Mouse (Mus musculus): Measurements from ENCODE around the gene Pard3. TPM values are rescaled to one million over a fixed set of nuclear protein-coding genes. Genes with fewer than 3 reads are reported as not detected.

Pard3 gene
- polyA plus RNA-seq, 1 experiment from 2014 or later: 35.0 TPM

DNA sequence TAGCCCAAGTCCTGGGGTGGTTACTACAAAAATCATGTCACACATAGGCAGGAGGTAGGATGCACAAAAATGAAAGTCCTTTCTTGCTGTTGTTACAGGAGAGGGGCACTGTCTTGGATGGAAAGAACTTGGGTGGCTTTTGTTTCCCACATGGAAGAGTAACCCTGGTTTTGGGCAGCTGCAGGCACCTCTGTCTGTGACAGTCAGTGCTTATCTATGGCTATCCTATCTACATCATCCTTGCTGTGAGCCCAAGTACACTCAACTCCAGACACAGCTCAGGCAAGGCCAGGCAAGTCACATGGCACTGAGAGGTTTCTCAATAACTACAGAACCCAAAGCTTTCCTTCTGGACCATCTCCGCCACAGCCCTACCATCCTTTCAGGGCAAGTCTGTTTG, 506.8 kb downstream of the Pard3 start:
- Histone ChIP-seq H3K4me3 (no peak overlapping the region), H3K9ac (no peak overlapping the region), H3K9me3 (no peaks in the 10 kb centered on the region), H3K4me2 (replicated peaks) (no peak overlapping the region), H3K27ac (no peak overlapping the region), H3K4me1 (peaks cover 21% of the 10 kb centered on the region), H3K36me3 (no peaks in the 10 kb centered on the region), H3K27me3 (no peaks in the 10 kb centered on the region)
- 93% methylated on average over 1 of the region's 1 CpGs for WGBS
- ATAC-seq (ENCODE audit: low FRiP score, low read depth): no peak

DNA sequence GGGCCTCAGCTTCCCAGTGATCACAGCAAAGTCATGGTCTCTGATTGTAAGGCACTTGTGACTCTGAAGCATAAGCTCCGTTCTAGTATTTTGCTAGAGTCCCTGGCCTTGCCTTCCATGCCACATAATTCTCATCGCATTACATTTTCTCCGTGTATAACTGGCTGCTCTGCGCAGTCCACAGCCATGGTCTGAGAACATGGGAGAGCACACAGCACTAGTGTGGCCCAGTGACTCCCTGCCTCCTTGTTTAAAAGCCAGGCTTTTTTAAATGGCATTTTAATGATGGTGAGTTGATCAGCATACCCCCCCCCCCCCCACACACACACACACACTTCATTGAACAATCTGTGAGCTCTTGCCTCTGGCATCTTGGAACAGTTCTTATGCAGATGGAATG, 508.8 kb downstream of the Pard3 start:
- Histone ChIP-seq H3K36me3 (no peaks in the 10 kb centered on the region), H3K9me3 (no peaks in the 10 kb centered on the region), H3K27ac (no peak overlapping the region), H3K4me2 (replicated peaks) (no peak overlapping the region), H3K27me3 (no peaks in the 10 kb centered on the region), H3K4me3 (no peak overlapping the region), H3K4me1 (peaks cover 21% of the 10 kb centered on the region), H3K9ac (no peak overlapping the region)
- no peak for ATAC-seq (ENCODE audit: low FRiP score, low read depth)
- WGBS: 79% methylated on average over 4 of the region's 4 CpGs

DNA sequence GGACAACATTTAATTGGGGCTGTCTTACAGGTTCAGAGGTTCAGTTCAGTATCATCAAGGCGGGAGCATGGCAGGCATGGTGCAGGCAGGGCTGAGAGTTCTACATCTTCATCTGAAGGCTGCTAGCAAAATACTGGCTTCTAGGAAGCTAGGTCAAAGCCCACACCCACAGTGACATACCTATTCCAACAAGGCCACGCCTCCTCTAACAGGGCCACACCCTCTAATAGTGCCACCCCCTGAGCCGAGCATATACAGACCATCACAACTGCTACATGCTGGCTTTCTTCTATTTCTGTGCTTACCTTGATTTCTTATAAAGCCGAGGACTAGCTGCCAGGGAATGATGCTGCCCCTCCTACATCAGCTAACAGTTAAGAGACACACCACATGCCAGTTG, 513.0 kb downstream of the Pard3 start:
- no peak overlapping the region for H3K27ac ChIP-seq
- H3K4me2 ChIP-seq (replicated peaks): no peak overlapping the region
- no peak overlapping the region for H3K9ac ChIP-seq
- H3K4me1 ChIP-seq: 0 out of 2 replicates have a peak, but pooled peaks cover 3% of the 10 kb centered on the region
- H3K27me3 ChIP-seq: no peaks in the 10 kb centered on the region
- H3K36me3 ChIP-seq: no peaks in the 10 kb centered on the region
- WGBS: 94% methylated on average over 4 of the region's 4 CpGs
- no peak for ATAC-seq (ENCODE audit: low FRiP score, low read depth)
- no peak overlapping the region for H3K4me3 ChIP-seq
- H3K9me3 ChIP-seq: no peaks in the 10 kb centered on the region

DNA sequence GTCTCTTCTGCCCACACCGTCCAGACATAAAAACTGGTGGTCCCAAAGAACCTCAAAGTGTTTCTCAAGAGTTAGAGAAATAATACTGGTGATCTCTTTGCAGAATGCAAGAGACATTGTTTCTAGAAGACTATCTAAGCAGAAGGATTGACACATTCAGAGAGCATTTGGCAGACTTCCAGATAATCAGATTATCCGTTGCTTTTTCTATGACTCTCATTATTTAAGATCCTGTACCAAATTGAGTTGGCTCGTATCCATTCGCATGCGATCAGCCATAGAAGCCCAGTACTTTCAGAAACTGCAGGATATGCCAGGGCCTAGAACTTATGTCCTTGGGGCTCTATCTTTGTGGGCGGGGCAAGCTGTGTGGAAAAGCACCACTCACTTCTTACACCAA, 514.0 kb downstream of the Pard3 start:
- Histone ChIP-seq H3K4me2 (replicated peaks) (no peak overlapping the region), H3K4me3 (no peak overlapping the region), H3K36me3 (no peaks in the 10 kb centered on the region), H3K27ac (no peak overlapping the region), H3K27me3 (no peaks in the 10 kb centered on the region), H3K4me1 (peaks cover 2% of the 10 kb centered on the region; the same call in 1 of the 2 replicates), H3K9me3 (no peaks in the 10 kb centered on the region), H3K9ac (no peak overlapping the region)
- ATAC-seq (ENCODE audit: low FRiP score, low read depth): no peak
- WGBS: 87% methylated on average over 6 of the region's 6 CpGs

DNA sequence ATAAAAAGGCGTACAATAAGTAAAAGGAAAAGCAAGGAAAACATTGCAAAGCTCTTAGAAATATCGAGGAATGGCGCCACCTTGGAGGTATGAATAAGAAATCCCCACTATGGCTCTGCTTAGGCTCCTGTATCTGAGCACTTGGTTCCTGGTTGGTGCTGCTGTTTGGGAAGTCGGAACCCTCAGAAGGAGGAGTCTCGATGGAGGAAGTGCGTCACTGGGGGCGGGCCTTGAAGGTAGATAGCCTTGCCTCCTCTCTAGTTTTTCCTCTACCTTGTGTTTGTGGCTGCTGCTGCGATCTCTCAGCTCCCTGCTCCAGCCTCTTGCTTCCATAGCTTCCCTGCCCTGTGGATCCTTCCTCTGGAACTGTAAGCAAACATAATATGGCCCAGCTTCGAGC, 515.7 kb downstream of the Pard3 start:
- Histone ChIP-seq H3K4me1 (peaks cover 8% of the 10 kb centered on the region; the same call in 1 of the 2 replicates), H3K4me2 (replicated peaks) (no peak overlapping the region), H3K4me3 (no peak overlapping the region), H3K36me3 (no peaks in the 10 kb centered on the region), H3K9ac (no peak overlapping the region), H3K27me3 (no peaks in the 10 kb centered on the region), H3K27ac (0 out of 2 replicates have a peak overlapping the region, but pooled peaks have one; percentile 28), H3K9me3 (no peaks in the 10 kb centered on the region)
- no peak for ATAC-seq (ENCODE audit: low FRiP score, low read depth)
- WGBS: 89% methylated on average over 9 of the region's 9 CpGs

DNA sequence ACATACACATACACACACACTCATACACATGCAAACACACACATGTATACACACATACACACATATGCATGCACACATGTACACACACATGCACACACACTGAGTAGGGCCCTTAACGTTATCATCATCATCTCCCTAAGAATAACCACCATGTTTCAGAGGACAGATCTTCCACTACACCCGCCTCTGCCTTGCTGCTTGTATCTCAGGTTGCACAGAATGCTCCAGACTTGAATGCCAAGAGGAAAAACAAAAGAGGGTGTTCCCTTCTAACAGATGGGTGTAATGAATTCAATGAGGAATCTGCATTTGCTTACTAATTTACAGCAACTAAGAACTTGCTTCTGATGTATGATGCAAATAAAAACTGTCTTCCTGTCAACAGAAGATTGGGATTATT, 519.7 kb downstream of the Pard3 start:
- WGBS: 81% methylated on average over 2 of the region's 2 CpGs
- peaks cover 26% of the 10 kb centered on the region for H3K4me1 ChIP-seq

DNA sequence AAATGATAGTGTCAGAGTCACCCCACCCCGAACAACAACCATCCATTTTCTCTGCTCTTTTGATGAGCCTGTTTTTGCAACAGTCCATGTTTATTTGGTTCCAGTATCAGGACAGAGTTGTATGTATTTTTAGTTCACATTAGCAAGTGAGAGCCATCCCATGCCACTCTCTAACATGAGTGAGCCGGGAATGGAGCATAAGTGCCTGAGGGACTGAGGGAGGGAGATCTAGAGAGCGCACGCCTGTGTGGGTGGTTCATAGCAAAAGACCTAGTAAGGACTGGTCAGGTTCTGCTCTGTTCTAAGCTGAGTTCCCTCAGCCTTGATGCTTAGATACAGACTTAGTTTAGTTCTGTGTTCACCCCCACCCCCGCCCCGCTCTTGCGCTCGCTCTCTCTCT, 521.9 kb downstream of the Pard3 start:
- Histone ChIP-seq H3K27me3 (no peaks in the 10 kb centered on the region), H3K9me3 (no peaks in the 10 kb centered on the region), H3K4me2 (replicated peaks) (no peak overlapping the region), H3K4me3 (no peak overlapping the region), H3K4me1 (peaks cover 30% of the 10 kb centered on the region), H3K36me3 (no peaks in the 10 kb centered on the region), H3K27ac (no peak overlapping the region), H3K9ac (no peak overlapping the region)
- WGBS: 89% methylated on average over 8 of the region's 8 CpGs
- no peak for ATAC-seq (ENCODE audit: low FRiP score, low read depth)

More for the DNA sequence above, 519.7 kb downstream of the Pard3 start:
- Histone ChIP-seq H3K4me2 (replicated peaks) (no peak overlapping the region), H3K9ac (no peak overlapping the region), H3K4me3 (no peak overlapping the region), H3K27ac (no peak overlapping the region), H3K36me3 (no peaks in the 10 kb centered on the region), H3K9me3 (no peaks in the 10 kb centered on the region), H3K27me3 (no peaks in the 10 kb centered on the region)
- ATAC-seq (ENCODE audit: low FRiP score, low read depth): no peak

DNA sequence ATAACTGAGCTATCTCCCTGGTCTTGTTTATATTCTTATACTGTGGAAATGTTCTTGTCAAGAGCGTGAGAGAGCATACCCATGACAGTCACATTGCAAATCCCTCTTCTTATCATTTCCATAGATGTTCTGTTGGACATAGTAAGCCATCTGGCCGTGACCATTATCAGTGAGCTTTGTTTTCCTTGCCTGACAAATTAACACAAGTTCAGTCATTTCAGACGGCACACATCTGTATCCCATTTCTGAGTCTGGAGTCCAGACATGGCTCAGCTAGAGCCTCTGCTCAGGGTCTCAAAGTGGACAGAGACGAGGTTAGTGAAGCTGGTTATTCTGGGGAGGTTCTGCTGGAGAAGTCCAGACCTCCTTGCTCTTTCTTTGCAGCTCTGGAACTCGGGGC, 523.0 kb downstream of the Pard3 start:
- Histone ChIP-seq H3K4me1 (peaks cover 40% of the 10 kb centered on the region), H3K27ac (0 out of 2 replicates have a peak overlapping the region, but pooled peaks have one; percentile 1), H3K27me3 (no peaks in the 10 kb centered on the region), H3K4me2 (replicated peaks) (no peak overlapping the region), H3K4me3 (no peak overlapping the region), H3K9ac (no peak overlapping the region), H3K36me3 (no peaks in the 10 kb centered on the region), H3K9me3 (no peaks in the 10 kb centered on the region)
- 35% methylated on average over 5 of the region's 5 CpGs for WGBS
- ATAC-seq (ENCODE audit: low FRiP score, low read depth): no peak

DNA sequence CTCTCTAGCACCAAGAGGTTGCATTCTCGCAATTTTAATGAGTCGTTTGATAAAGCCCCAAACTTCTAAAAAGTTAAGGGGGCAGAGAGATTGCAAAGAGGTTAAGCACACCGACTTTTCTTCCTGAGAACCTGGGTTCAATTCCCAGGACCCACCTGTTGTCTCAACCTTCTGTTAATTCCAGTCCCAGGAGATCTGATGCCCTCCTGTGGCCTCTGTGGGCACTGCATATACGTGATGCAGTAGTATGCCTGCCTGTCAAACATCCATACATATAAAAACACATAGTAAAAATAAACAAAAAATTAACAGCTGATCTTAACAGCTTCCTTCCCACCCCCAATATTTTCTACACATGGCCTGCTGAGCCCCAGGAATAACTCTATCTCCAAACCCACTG, 524.6 kb downstream of the Pard3 start:
- no peaks in the 10 kb centered on the region for H3K9me3 ChIP-seq
- no peaks in the 10 kb centered on the region for H3K27me3 ChIP-seq
- H3K9ac ChIP-seq: no peak overlapping the region
- H3K36me3 ChIP-seq: no peaks in the 10 kb centered on the region
- no peak overlapping the region for H3K4me2 ChIP-seq (replicated peaks)
- 70% methylated on average over 4 of the region's 4 CpGs for WGBS
- ATAC-seq (ENCODE audit: low FRiP score, low read depth): no peak
- no peak overlapping the region for H3K4me3 ChIP-seq
- no peak overlapping the region for H3K27ac ChIP-seq
- peaks cover 49% of the 10 kb centered on the region for H3K4me1 ChIP-seq

DNA sequence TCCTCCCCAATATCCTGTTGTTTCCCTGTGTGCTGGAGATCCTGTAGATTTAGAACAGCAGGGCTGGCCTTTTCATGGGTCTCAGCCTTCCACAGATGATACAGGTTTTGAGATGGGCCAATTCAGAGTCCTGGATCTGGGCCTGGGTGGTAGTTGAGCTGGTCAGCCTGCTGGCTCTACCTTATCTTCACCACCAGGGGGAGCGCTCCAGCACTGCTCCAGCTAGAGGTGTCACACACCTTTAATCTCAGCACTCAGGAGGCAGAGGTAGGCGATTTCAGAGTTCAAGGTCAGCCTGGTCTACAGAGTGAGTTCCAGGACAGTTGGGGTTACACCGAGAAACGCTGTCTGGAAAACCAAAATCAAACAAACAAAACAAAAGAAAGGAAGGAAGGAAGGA, 525.6 kb downstream of the Pard3 start:
- WGBS: 59% methylated on average over 4 of the region's 4 CpGs
- H3K27ac ChIP-seq: no peak overlapping the region
- no peak overlapping the region for H3K9ac ChIP-seq
- H3K27me3 ChIP-seq: no peaks in the 10 kb centered on the region
- H3K4me2 ChIP-seq (replicated peaks): no peak overlapping the region
- no peak overlapping the region for H3K4me3 ChIP-seq
- H3K4me1 ChIP-seq: peaks cover 48% of the 10 kb centered on the region
- H3K9me3 ChIP-seq: no peaks in the 10 kb centered on the region
- H3K36me3 ChIP-seq: 0 out of 2 replicates have a peak, but pooled peaks cover 7% of the 10 kb centered on the region
- ATAC-seq (ENCODE audit: low FRiP score, low read depth): no peak

DNA sequence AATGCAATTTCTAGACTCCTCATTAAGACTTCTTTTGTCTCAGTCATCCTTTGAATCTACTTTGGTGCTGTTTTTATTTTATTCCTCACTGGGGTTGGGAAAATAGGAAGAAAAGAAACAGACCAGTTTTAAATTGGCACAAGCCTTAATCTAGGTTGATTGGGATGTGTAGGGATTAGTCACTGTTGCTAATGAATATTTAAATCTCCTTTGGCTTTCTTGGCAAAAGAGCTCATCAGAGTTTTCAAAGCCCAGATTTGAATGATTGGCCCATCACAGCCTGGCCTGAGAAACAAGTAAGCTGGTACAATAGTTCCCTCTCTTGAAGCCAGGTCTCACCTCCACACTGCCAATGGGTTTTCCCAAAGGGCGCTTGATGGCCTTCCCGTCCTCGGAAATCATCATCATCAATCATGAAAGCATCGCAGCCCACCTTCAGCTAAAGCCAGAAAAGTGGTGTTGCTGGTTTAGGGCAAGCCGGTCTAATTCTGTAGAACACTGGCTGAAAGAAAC, 527.0 kb downstream of the Pard3 start:
- H3K4me3 ChIP-seq: no peak overlapping the region
- no peak overlapping the region for H3K9ac ChIP-seq
- ATAC-seq (ENCODE audit: low FRiP score, low read depth): no peak
- H3K4me2 ChIP-seq (replicated peaks): no peak overlapping the region
- peaks cover 16% of the 10 kb centered on the region; the same call in 1 of the 2 replicates for H3K36me3 ChIP-seq
- WGBS: 76% methylated on average over 5 of the region's 5 CpGs
- H3K9me3 ChIP-seq: no peaks in the 10 kb centered on the region
- peaks cover 47% of the 10 kb centered on the region for H3K4me1 ChIP-seq
- no peak overlapping the region for H3K27ac ChIP-seq
- no peaks in the 10 kb centered on the region for H3K27me3 ChIP-seq

DNA sequence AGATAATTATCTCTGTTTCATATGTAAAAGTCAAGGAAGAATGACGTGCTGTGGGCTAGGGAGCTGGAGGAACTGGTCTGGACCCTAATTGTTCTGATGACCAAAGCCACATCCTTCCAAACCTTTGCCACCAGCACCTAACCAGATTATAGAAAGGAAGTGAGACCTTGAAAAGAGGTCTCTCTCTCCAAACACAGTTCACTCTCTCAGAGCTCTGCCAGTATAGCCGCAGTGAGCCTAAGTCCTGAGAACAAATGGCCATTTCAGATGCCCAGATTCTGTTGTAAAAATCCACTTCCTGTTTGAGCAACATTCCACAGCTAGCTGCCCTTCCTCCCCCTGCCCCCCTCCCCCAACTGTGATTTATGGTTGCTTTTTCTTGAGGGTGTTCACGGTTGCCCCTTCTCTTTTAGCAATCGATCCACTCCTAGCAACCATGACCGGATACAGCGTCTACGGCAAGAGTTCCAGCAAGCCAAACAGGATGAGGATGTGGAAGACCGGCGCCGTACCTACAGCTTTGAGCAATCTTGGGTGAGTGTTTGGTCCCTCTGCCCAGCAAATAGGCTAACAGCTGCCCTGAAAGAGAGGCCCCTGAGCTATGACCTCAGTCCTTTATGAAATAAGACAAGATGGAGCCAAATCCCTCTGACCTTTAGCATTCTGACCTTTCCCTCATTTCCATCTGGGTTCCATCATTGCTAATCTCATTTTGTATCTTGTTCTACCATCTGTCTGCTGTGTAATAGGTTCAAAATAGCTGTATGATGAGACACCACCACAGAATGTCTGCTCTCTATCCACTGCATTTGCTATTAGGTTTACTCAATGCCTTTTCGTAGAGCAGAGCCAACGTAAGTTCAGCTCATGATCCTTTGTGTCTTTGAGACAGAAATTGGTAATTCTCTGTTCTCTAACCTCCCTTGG, 529.2 kb downstream of the Pard3 start:
- ATAC-seq (ENCODE audit: low FRiP score, low read depth): no peak
- 56% methylated on average over 12 of the region's 12 CpGs for WGBS
- Histone ChIP-seq H3K27me3 (no peaks in the 10 kb centered on the region), H3K4me1 (peaks cover 30% of the 10 kb centered on the region), H3K9ac (no peak overlapping the region), H3K36me3 (peaks cover 16% of the 10 kb centered on the region; the same call in 1 of the 2 replicates), H3K4me3 (no peak overlapping the region), H3K9me3 (no peaks in the 10 kb centered on the region), H3K27ac (no peak overlapping the region), H3K4me2 (replicated peaks) (no peak overlapping the region)
